Mouse (Mus musculus) CH12.LX (cell line): ENCODE measurements around the gene Upf1. TPM values are rescaled to one million over a fixed set of nuclear protein-coding genes. Genes with fewer than 3 reads are reported as not detected.

Experiments
- DNase-seq: peaks from one replicate; pipeline ENCODE4 v3.0.0-alpha.2; 2013; ENCODE audit errors: extremely low read depth
- H3K27ac ChIP-seq: 2 replicates; pipeline ENCODE4 v1.5.1; 2012; ENCODE audit warnings: low read depth, mild to moderate bottlenecking, control low read depth, moderate library complexity; ENCODE audit not compliant: insufficient read depth
- H3K27me3 ChIP-seq: replicated peaks from 2 replicates; pipeline ENCODE3; 2012; ENCODE audit warnings: inconsistent platforms
- H3K36me3 ChIP-seq, 2 experiments: replicated peaks in 1 of 2; 2 replicates each; pipeline versions ENCODE3 to v1.6.1; 2012; ENCODE audit warnings: inconsistent platforms in 1 of 2, low read length in 1 of 2, mild to moderate bottlenecking in 1 of 2, mixed read lengths in 1 of 2, moderate library complexity in 1 of 2; ENCODE audit not compliant: control insufficient read depth in 1 of 2, insufficient read depth in 1 of 2
- H3K4me1 ChIP-seq, 2 experiments: 2 replicates each; pipeline ENCODE4 v1.6.1; 2012; ENCODE audit warnings: inconsistent platforms in 1 of 2, moderate library complexity in 1 of 2; ENCODE audit not compliant: insufficient read depth in 2 of 2, control insufficient read depth in 1 of 2
- H3K4me2 ChIP-seq: 2 replicates; pipeline ENCODE4 v1.6.1; 2012; ENCODE audit warnings: low read depth, mild to moderate bottlenecking, control low read depth; ENCODE audit not compliant: poor library complexity, insufficient read depth, severe bottlenecking
- H3K4me3 ChIP-seq, 3 experiments: fragments of 150-350 bp in 1 of 3; sonication (generic) in 1 of 3; replicated peaks in 1 of 3; 2 replicates each; pipeline versions ENCODE3 to v1.5.1; 2011 to 2012; ENCODE audit warnings: low read depth in 2 of 3, low read length in 2 of 3, mild to moderate bottlenecking in 2 of 3, moderate library complexity in 2 of 3, control low read depth in 1 of 3, improper control_type of control experiment in 1 of 3, inconsistent platforms in 1 of 3, mixed read lengths in 1 of 3; ENCODE audit not compliant: poor library complexity in 1 of 3
- H3K79me2 ChIP-seq: replicated peaks from 2 replicates; pipeline ENCODE4 v1.6.1; 2012; ENCODE audit warnings: mild to moderate bottlenecking, moderate library complexity; ENCODE audit not compliant: control insufficient read depth, poor library complexity, insufficient read depth, severe bottlenecking; ENCODE audit errors: extremely low read depth
- H3K9ac ChIP-seq: 2 replicates; pipeline ENCODE4 v1.6.1; 2012; ENCODE audit warnings: low read depth, mild to moderate bottlenecking, control low read depth, moderate library complexity; ENCODE audit not compliant: insufficient read depth
- H3K9me3 ChIP-seq: replicated peaks from 2 replicates; pipeline ENCODE3; 2012; ENCODE audit warnings: low read length, inconsistent platforms, mixed read lengths
- BHLHE40 ChIP-seq: IDR thresholded peaks from 2 replicates; pipeline ENCODE4 v1.6.1; 2011; ENCODE audit warnings: mild to moderate bottlenecking, low read depth, low read length, improper control_type of control experiment
- CTCF ChIP-seq, 2 experiments: IDR thresholded peaks in 1 of 2; conservative IDR thresholded peaks in 1 of 2; 2 replicates each; pipeline ENCODE4 v1.5.1; 2011 to 2012; ENCODE audit warnings: low read depth in 2 of 2, low read length in 2 of 2, improper control_type of control experiment in 1 of 2, inconsistent platforms in 1 of 2, mild to moderate bottlenecking in 1 of 2, moderate library complexity in 1 of 2
- ELF1 ChIP-seq: IDR thresholded peaks from 2 replicates; pipeline ENCODE4 v1.6.1; 2014; ENCODE audit warnings: low read depth, mild to moderate bottlenecking, inconsistent platforms, low read length, improper control_type of control experiment
- ETS1 ChIP-seq: conservative IDR thresholded peaks from 2 replicates; pipeline ENCODE4 v1.6.1; 2012; ENCODE audit warnings: low read depth, mild to moderate bottlenecking, inconsistent platforms, low read length, improper control_type of control experiment, moderate library complexity
- HCFC1 ChIP-seq: IDR thresholded peaks from 2 replicates; pipeline ENCODE4 v1.6.1; 2012; ENCODE audit warnings: low read depth, mild to moderate bottlenecking, inconsistent platforms, low read length, improper control_type of control experiment
- JUND ChIP-seq: conservative IDR thresholded peaks from 2 replicates; pipeline ENCODE4 v1.6.1; 2011; ENCODE audit warnings: low read depth, low read length, improper control_type of control experiment
- KAT2A ChIP-seq: IDR thresholded peaks from 2 replicates; pipeline ENCODE4 v1.6.1; 2012; ENCODE audit warnings: low read length, improper control_type of control experiment, inconsistent platforms; ENCODE audit not compliant: insufficient replicate concordance
- MEF2A ChIP-seq: IDR thresholded peaks from 2 replicates; pipeline ENCODE4 v1.6.1; 2014; ENCODE audit warnings: low read depth, mild to moderate bottlenecking, inconsistent platforms, low read length, improper control_type of control experiment, borderline replicate concordance
- NELFE ChIP-seq: IDR thresholded peaks from 2 replicates; pipeline ENCODE4 v1.6.1; 2011; ENCODE audit warnings: low read depth, low read length, improper control_type of control experiment
- NRF1 ChIP-seq: IDR thresholded peaks from 2 replicates; pipeline ENCODE4 v1.6.1; 2014; ENCODE audit warnings: low read depth, mild to moderate bottlenecking, inconsistent platforms, low read length, improper control_type of control experiment, moderate library complexity
- PAX5 ChIP-seq: IDR thresholded peaks from 2 replicates; pipeline ENCODE4 v1.6.1; 2012; ENCODE audit warnings: low read length, inconsistent platforms, mixed read lengths
- POLR2AphosphoS2 ChIP-seq: IDR thresholded peaks from 2 replicates; pipeline ENCODE4 v1.6.1; 2011; ENCODE audit warnings: low read depth, low read length, improper control_type of control experiment
- RCOR1 ChIP-seq: conservative IDR thresholded peaks from 2 replicates; pipeline ENCODE4 v1.6.1; 2012; ENCODE audit warnings: low read depth, mild to moderate bottlenecking, inconsistent platforms, low read length, improper control_type of control experiment
- SIN3A ChIP-seq: IDR thresholded peaks from 2 replicates; pipeline ENCODE4 v1.6.1; 2012; ENCODE audit warnings: low read length, improper control_type of control experiment, inconsistent platforms
- TBP ChIP-seq: conservative IDR thresholded peaks from 2 replicates; pipeline ENCODE4 v1.6.1; 2011; ENCODE audit warnings: low read depth, low read length, improper control_type of control experiment
- UBTF ChIP-seq: IDR thresholded peaks from 2 replicates; pipeline ENCODE4 v1.6.1; 2012; ENCODE audit warnings: low read depth, mild to moderate bottlenecking, inconsistent platforms, low read length, improper control_type of control experiment, moderate library complexity
- dilution Hi-C: fragments of 300-500 bp; cut with MboI; formaldehyde crosslinking; loops from 2 replicates; pipeline ENCODE4 v1.14.3; 2020; ENCODE audit warnings: low sequenced_read_pairs; ENCODE audit not compliant: extremely low pct_unique_long_range_greater_than_20kb, extremely low pct_ligation_motif_present
- in situ Hi-C: fragments of 300-500 bp; cut with MboI; formaldehyde crosslinking; loops from 3 replicates; pipeline ENCODE4 v1.14.3; 2019; ENCODE audit warnings: low sequenced_read_pairs, low pct_ligation_motif_present, low pct_unique_long_range_greater_than_20kb, mixed read lengths
- polyA plus RNA-seq: library from polyadenylated mRNA; unstranded; fragments of >175 nt; gene quantifications from 2 replicates; pipeline ENCODE4 v1.2.1, GENCODE M21; 2012; ENCODE audit warnings: low read depth; ENCODE audit not compliant: insufficient read length
- total RNA-seq, 2 experiments: library from RNA; depleted of rRNA; stranded (reverse); fragments of 300-350 nt in 1 of 2; fragments of >200 nt in 1 of 2; gene quantifications; 2 replicates each; pipeline ENCODE4 v1.2.3; 2012 to 2014

The Upf1 gene
- total and polyA plus RNA-seq, 3 experiments, result 27.0 to 44.4 (median 39.6) TPM

DNA sequence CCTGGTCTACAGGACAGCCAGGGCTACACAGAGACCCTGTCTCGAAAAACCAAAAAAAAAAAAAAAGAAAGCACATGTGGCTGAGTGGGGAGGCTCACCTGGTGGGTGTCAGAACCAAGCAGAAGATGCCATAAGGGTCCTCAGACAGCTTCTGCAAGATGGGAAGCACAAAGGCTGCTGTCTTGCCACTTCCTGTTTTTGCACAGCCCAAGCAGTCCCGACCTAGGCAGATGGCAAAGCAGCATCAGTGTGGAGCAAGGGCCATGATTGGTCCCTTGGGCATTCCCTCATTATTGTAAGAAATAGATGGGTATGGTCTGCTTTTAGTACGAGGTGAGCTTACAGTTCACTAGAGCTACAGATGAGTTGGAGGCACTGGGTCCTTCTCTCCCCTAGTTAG lies 52.2 kb downstream of the Upf1 start:
- Histone ChIP-seq H3K4me2 (peak overlapping the region; percentile 74), H3K9ac (no peak overlapping the region), H3K27me3 (no peaks in the 10 kb centered on the region)

GRCm38 (mm10) chr8:70293988-70294405 lies 59.1 kb downstream of the Upf1 start:
- Histone ChIP-seq H3K27me3 (no peaks in the 10 kb centered on the region), H3K27ac (no peak overlapping the region), H3K36me3 (peaks cover 79 to 94% of the 10 kb centered on the region in 2 experiments), H3K9ac (no peak overlapping the region), H3K79me2 (no peaks in the 10 kb centered on the region), H3K9me3 (no peaks in the 10 kb centered on the region), H3K4me1 (no peaks in the 10 kb centered on the region), H3K4me2 (no peak overlapping the region)
- DNase-seq, result no peak
- in situ Hi-C loops, result no loop called here
- TF ChIP-seq NELFE (no peak), RCOR1 (no peak), UBTF (no peak), MEF2A (no peak), HCFC1 (no peak), SIN3A (no peak), ETS1 (no peak), CTCF (conservative IDR thresholded peaks at IDR 0.05 in 1 of 2, IDR thresholded peaks at IDR 0.05 in 1 of 2; ENCODE audit: low read depth in 2 of 2, low read length in 2 of 2) (no peak), POLR2AphosphoS2 (no peak), TBP (no peak)
- TF ChIP-seq, all 38 proteins: peak for 0
- no peak overlapping the region for H3K4me3 ChIP-seq
- dilution Hi-C loops, result no loop called here

More for the DNA sequence above, 52.2 kb downstream of the Upf1 start:
- no peak overlapping the region for H3K27ac ChIP-seq
- H3K79me2 ChIP-seq, result peaks cover 44% of the 10 kb centered on the region
- peaks cover 12 to 31% of the 10 kb centered on the region in 2 experiments for H3K4me1 ChIP-seq
- dilution Hi-C loops, result no loop called here
- no peaks in the 10 kb centered on the region for H3K9me3 ChIP-seq
- in situ Hi-C loops, result no loop called here
- no peak for TF ChIP-seq JUND
- no peak for TF ChIP-seq MEF2A
- no peak for TF ChIP-seq BHLHE40
- TF ChIP-seq, all 38 proteins: peak for 0
- peak overlapping the region in 2 of 3 experiments; percentile 0 to 9 for H3K4me3 ChIP-seq
- H3K36me3 ChIP-seq, result peaks cover 47 to 69% of the 10 kb centered on the region in 2 experiments
- DNase-seq, result no peak

- H3K4me1 ChIP-seq, result peaks cover 5 to 13% of the 10 kb centered on the region in 2 experiments
- DNase-seq, result no peak
- no peak overlapping the region for H3K9ac ChIP-seq
- H3K27ac ChIP-seq, result no peak overlapping the region
- H3K27me3 ChIP-seq, result no peaks in the 10 kb centered on the region
- no peak overlapping the region for H3K4me2 ChIP-seq
- H3K9me3 ChIP-seq, result peaks cover 3% of the 10 kb centered on the region
- in situ Hi-C loops (no loop called here), dilution Hi-C loops (no loop called here)
- H3K4me3 ChIP-seq, result no peak overlapping the region
- TF ChIP-seq NRF1, result no peak
- peak; percentile 23 to 49; a peak in 3 of 4 replicates for TF ChIP-seq CTCF (conservative IDR thresholded peaks at IDR 0.05 in 1 of 2, IDR thresholded peaks at IDR 0.05 in 1 of 2; ENCODE audit: low read depth in 2 of 2, low read length in 2 of 2)
- TF ChIP-seq KAT2A, result no peak
- no peak for TF ChIP-seq PAX5
- no peak for TF ChIP-seq ELF1
- TF ChIP-seq, all 38 proteins: peak for 1
- Histone ChIP-seq H3K36me3 (peaks cover 29 to 62% of the 10 kb centered on the region in 2 experiments), H3K79me2 (no peaks in the 10 kb centered on the region)
Observed at GRCm38 (mm10) chr8:70286737-70287136, 66.3 kb downstream of the Upf1 start.
